Mouse (Mus musculus): ENCODE data around the gene Cwc22. TPM values are rescaled to one million over a fixed set of nuclear protein-coding genes. Genes with fewer than 3 reads are reported as not detected.

Gene Cwc22
- total and polyA plus RNA-seq, 3 experiments, result 2.1 to 15.5 (median 10.7) TPM

DNA sequence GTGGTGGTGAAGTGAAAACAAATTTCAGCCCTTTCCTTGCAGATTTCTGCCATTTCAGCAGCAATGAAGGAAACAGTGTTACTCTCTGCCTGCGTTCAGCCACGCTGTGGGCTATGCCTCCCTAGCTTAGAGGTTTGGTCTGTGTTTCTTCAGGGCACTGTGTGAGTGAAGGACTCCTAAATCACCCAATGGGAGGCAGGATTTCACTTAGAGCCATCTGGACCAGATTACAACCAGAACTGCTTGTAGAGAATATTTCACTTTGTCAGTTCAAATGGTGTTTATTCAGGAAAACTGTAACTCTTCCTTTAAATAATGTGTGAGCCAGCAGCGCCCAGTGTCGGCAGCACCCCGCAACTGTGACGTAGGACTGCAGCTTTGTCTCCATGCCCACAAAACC is 82.2 kb downstream of the Cwc22 start:
- no peaks in the 10 kb centered on the region for H3K36me3 ChIP-seq (ENCODE audit: control insufficient read depth, insufficient read depth, low read length)
- no peak for DNase-seq
- 79% methylated on average over 6 of the region's 6 CpGs for WGBS
- no peaks in the 10 kb centered on the region for H3K27me3 ChIP-seq (ENCODE audit: control insufficient read depth, insufficient read depth, low read length)
- no peak overlapping the region for H3K9ac ChIP-seq (ENCODE audit: low read depth, low read length)
- H3K27ac ChIP-seq, result no peak overlapping the region
- no peaks in the 10 kb centered on the region for H3K79me2 ChIP-seq (replicated peaks; ENCODE audit: control insufficient read depth, insufficient read depth, low read length)
- intact Hi-C loops (cut with DNase I), result no loop called here
- TF ChIP-seq POLR2A (IDR thresholded peaks at IDR 0.05; ENCODE audit: insufficient read depth, low read depth, low read length) (no peak), EP300 (IDR thresholded peaks at IDR 0.05; ENCODE audit: insufficient read depth, low read depth, low read length) (no peak), CTCF (IDR thresholded peaks at IDR 0.05) (no peak)
- H3K4me3 ChIP-seq, result no peak overlapping the region
- H3K4me1 ChIP-seq (ENCODE audit: control insufficient read depth, insufficient read depth, low read length), result no peaks in the 10 kb centered on the region; the same call in 1 of the 2 replicates

DNA sequence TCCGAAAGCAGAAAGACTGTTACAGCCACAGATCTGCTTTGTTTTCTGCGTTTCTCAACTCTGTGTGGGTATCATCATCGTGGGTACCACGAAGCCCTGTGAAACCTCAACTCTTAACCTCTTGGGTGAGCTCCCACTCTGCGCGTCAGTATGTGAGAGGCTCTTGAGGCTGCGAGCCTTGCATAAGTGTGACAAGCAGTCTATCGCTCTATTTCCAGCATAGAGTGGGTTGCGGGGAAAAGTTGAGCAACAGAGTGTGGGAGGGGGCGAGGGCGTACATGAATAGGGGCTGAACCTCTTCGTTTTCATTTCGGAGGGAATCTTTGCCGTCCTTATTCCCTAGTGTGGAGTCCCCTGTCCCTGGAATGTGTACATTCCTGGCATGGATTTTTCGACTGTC is 82.7 kb downstream of the Cwc22 start:
- Histone ChIP-seq H3K4me3 (no peak overlapping the region), H3K36me3 (ENCODE audit: control insufficient read depth, insufficient read depth, low read length) (no peaks in the 10 kb centered on the region), H3K27ac (no peak overlapping the region), H3K4me1 (ENCODE audit: control insufficient read depth, insufficient read depth, low read length) (no peaks in the 10 kb centered on the region; the same call in 1 of the 2 replicates), H3K27me3 (ENCODE audit: control insufficient read depth, insufficient read depth, low read length) (no peaks in the 10 kb centered on the region), H3K79me2 (replicated peaks; ENCODE audit: control insufficient read depth, insufficient read depth, low read length) (no peaks in the 10 kb centered on the region), H3K9ac (ENCODE audit: low read depth, low read length) (no peak overlapping the region)
- WGBS, result 54% methylated on average over 15 of the region's 15 CpGs
- TF ChIP-seq EP300 (IDR thresholded peaks at IDR 0.05; ENCODE audit: insufficient read depth, low read depth, low read length), result no peak
- intact Hi-C loops (cut with DNase I), result no loop called here
- no peak for DNase-seq

DNA sequence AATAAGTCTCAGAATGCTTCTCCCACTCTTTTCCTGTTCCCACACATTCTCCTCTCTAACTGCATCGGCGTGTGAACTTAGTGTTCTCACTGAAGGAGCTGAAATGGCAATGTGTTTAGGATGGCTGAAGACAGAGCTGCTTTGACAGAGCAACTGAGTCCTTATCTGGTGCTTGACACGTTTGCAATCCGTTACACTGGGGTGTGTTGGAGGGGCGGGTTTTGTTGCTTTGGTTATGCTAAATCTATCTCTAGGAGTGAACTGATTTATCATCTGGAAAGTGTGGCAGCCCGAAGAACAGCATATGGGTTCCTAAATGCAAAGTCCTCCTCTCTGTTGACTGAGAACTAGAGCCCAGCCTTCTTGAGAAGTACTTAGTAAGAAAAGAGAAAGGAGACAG is 104.7 kb downstream of the Cwc22 start:
- intact Hi-C loops (cut with DNase I), result no loop called here
- WGBS, result 30% methylated on average over 6 of the region's 6 CpGs

DNA sequence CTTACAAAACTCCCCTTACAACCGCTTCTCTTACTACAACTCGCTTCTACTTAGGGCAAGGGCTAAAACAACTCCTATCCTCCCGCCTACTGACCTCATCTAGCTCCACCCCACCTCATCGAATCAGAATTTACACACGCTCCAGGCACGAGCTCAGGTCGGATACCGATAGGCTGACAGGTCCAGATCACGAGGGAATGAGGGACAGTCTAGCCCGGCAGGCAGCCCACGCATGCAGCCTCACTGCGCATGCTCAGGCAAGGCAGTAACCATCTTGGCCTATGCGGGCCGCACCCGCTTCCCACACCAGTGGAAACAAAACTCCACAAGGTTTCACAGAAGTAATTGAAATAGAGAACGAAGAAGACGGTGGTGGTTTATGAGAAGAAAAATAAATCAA is 106.6 kb downstream of the Cwc22 start:
- intact Hi-C loops (cut with DNase I), result no loop called here
- WGBS, result 90% methylated on average over 17 of the region's 17 CpGs

More for the DNA sequence above, 104.7 kb downstream of the Cwc22 start:
- no peak for TF ChIP-seq EP300 (IDR thresholded peaks at IDR 0.05; ENCODE audit: insufficient read depth, low read depth, low read length)
- TF ChIP-seq POLR2A (IDR thresholded peaks at IDR 0.05; ENCODE audit: insufficient read depth, low read depth, low read length), result no peak
- no peak for TF ChIP-seq CTCF (IDR thresholded peaks at IDR 0.05)
- Histone ChIP-seq H3K79me2 (replicated peaks; ENCODE audit: control insufficient read depth, insufficient read depth, low read length) (no peaks in the 10 kb centered on the region), H3K9ac (ENCODE audit: low read depth, low read length) (no peak overlapping the region), H3K27ac (no peak overlapping the region), H3K27me3 (ENCODE audit: control insufficient read depth, insufficient read depth, low read length) (no peaks in the 10 kb centered on the region), H3K36me3 (ENCODE audit: control insufficient read depth, insufficient read depth, low read length) (no peaks in the 10 kb centered on the region), H3K4me3 (no peak overlapping the region), H3K4me1 (ENCODE audit: control insufficient read depth, insufficient read depth, low read length) (no peaks in the 10 kb centered on the region)
- no peak for DNase-seq

DNA sequence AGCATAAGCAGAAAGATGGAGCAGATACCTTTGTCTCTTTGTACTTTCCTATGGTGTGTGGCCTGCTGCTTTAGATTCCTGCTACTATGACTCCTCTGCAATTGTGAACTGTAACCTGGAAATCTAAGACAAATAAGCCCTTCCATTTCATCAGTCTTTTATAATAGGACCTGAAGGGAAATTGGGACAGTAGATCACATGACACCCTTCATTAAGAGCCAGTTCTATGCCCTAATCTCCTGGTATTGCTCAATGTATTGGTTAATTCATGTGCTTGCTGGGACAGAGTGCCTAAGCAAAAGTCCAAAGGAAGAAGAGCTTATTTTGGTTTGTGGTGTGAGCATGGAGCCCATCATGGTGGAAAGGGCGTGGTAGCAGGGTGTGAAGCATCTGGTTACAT is 107.5 kb downstream of the Cwc22 start:
- H3K4me3 ChIP-seq, result no peak overlapping the region
- H3K36me3 ChIP-seq (ENCODE audit: control insufficient read depth, insufficient read depth, low read length), result no peaks in the 10 kb centered on the region
- no peaks in the 10 kb centered on the region for H3K79me2 ChIP-seq (replicated peaks; ENCODE audit: control insufficient read depth, insufficient read depth, low read length)
- intact Hi-C loops (cut with DNase I), result no loop called here
- no peak for TF ChIP-seq EP300 (IDR thresholded peaks at IDR 0.05; ENCODE audit: insufficient read depth, low read depth, low read length)
- no peak for TF ChIP-seq POLR2A (IDR thresholded peaks at IDR 0.05; ENCODE audit: insufficient read depth, low read depth, low read length)
- TF ChIP-seq CTCF (IDR thresholded peaks at IDR 0.05), result no peak
- DNase-seq, result no peak
- WGBS, result 74% methylated on average over 1 of the region's 1 CpGs
- H3K27ac ChIP-seq, result no peak overlapping the region
- no peaks in the 10 kb centered on the region for H3K4me1 ChIP-seq (ENCODE audit: control insufficient read depth, insufficient read depth, low read length)
- H3K9ac ChIP-seq (ENCODE audit: low read depth, low read length), result no peak overlapping the region
- H3K27me3 ChIP-seq (ENCODE audit: control insufficient read depth, insufficient read depth, low read length), result no peaks in the 10 kb centered on the region

More for the DNA sequence above, 106.6 kb downstream of the Cwc22 start:
- Histone ChIP-seq H3K36me3 (ENCODE audit: control insufficient read depth, insufficient read depth, low read length) (no peaks in the 10 kb centered on the region), H3K27ac (no peak overlapping the region), H3K4me3 (no peak overlapping the region), H3K79me2 (replicated peaks; ENCODE audit: control insufficient read depth, insufficient read depth, low read length) (no peaks in the 10 kb centered on the region), H3K9ac (ENCODE audit: low read depth, low read length) (no peak overlapping the region), H3K27me3 (ENCODE audit: control insufficient read depth, insufficient read depth, low read length) (no peaks in the 10 kb centered on the region), H3K4me1 (ENCODE audit: control insufficient read depth, insufficient read depth, low read length) (no peaks in the 10 kb centered on the region)
- TF ChIP-seq EP300 (IDR thresholded peaks at IDR 0.05; ENCODE audit: insufficient read depth, low read depth, low read length) (no peak), POLR2A (IDR thresholded peaks at IDR 0.05; ENCODE audit: insufficient read depth, low read depth, low read length) (no peak), CTCF (IDR thresholded peaks at IDR 0.05) (no peak)
- no peak for DNase-seq

DNA sequence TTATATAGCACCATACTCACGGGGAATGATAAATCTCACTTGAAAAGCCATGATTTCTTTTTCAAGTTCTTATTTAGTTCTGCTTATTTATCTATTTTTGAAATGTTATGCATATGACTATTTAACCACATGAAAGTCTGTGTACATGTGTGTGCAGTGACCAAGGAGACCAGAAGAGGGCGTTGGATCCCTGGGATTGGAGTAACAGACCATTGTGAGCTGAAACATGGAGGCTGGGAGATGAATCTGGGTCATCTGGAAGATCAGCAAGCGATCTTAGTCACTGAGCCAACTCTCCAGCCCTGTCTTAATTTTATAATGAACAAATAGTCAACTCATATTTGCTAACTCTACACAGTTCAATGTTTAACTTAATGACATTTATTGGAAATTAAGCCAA is 110.4 kb downstream of the Cwc22 start:
- intact Hi-C loops (cut with DNase I), result no loop called here
- 59% methylated on average over 3 of the region's 3 CpGs for WGBS
- no peak overlapping the region for H3K27ac ChIP-seq

More for the DNA sequence above, 110.4 kb downstream of the Cwc22 start:
- TF ChIP-seq POLR2A (IDR thresholded peaks at IDR 0.05; ENCODE audit: insufficient read depth, low read depth, low read length), result no peak
- 0 out of 2 replicates have a peak, but pooled peaks have one; percentile 23 for TF ChIP-seq CTCF (IDR thresholded peaks at IDR 0.05)
- TF ChIP-seq EP300 (IDR thresholded peaks at IDR 0.05; ENCODE audit: insufficient read depth, low read depth, low read length), result no peak
- DNase-seq, result no peak
- H3K9ac ChIP-seq (ENCODE audit: low read depth, low read length), result no peak overlapping the region
- H3K79me2 ChIP-seq (replicated peaks; ENCODE audit: control insufficient read depth, insufficient read depth, low read length), result no peaks in the 10 kb centered on the region
- H3K4me1 ChIP-seq (ENCODE audit: control insufficient read depth, insufficient read depth, low read length), result no peaks in the 10 kb centered on the region
- no peaks in the 10 kb centered on the region for H3K27me3 ChIP-seq (ENCODE audit: control insufficient read depth, insufficient read depth, low read length)
- H3K4me3 ChIP-seq, result no peak overlapping the region
- no peaks in the 10 kb centered on the region for H3K36me3 ChIP-seq (ENCODE audit: control insufficient read depth, insufficient read depth, low read length)

Other genes starting within 250 kb of the Cwc22 start
- gene Zfp385b, start 126.7 kb downstream of the Cwc22 start, total RNA-seq (2021), result 1 to 10 TPM; 7.3 to 7.9 TPM
- gene Zfp385b, start 126.7 kb downstream of the Cwc22 start, polyA plus RNA-seq (2012; rRNA removed), result 8.2 and 10.0 TPM in 2 replicates

Measured in heart, adult 2 months (tissue).